Mouse (Mus musculus): Measurements from ENCODE around the gene Reep6. TPM values are rescaled to one million over a fixed set of nuclear protein-coding genes. Genes with fewer than 3 reads are reported as not detected.

Gene Reep6
- total RNA-seq (2023), result under 1 TPM in 1 of 2 experiments, not detected in 1; 0.90 TPM

DNA sequence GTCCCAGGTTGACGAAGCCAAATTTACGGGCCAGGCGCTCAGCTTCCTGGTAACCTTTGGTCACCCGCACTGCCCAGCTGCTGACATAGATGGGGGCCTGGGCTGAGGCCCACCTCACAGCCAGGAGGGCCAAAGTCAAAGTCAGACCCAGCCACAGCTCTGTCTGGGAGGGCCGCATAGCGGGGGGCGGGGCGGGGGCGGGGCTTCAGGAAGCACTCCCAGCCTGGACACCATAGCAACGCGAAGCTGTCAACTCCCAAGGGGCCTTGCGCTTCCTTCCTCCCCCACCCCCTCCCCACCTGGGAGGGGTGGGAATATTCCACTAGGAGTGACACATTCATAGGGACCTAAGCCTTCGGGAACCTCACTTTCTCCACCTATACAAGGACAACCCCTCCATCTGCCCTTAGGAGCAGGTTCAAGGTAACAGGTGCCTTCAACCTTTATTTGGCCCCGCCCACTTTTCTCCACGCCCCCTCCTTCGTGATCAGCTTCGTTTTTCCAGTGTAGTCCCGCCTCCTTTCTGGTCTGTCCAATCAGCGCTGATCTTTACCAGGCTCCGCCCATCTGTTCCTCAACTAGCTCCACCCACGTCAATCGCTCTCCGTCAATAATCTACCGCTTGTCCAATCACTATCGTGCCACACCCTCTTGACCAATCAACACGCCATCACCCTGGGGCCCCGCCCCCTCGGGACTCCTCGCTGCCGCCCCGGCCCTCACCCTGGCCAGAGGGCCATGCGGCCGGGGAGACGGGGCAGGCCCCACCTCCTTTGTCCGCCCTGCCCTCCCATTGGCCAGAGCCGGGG is at the start of gene Reep6, which contains the start of gene Pcsk4:
Gene Reep6, plus strand, starts transcription at position 681 of the 809 bp plus-strand sequence.
Gene Pcsk4, minus strand, starts transcription at position 226 of the 809 bp plus-strand sequence.

DNA sequence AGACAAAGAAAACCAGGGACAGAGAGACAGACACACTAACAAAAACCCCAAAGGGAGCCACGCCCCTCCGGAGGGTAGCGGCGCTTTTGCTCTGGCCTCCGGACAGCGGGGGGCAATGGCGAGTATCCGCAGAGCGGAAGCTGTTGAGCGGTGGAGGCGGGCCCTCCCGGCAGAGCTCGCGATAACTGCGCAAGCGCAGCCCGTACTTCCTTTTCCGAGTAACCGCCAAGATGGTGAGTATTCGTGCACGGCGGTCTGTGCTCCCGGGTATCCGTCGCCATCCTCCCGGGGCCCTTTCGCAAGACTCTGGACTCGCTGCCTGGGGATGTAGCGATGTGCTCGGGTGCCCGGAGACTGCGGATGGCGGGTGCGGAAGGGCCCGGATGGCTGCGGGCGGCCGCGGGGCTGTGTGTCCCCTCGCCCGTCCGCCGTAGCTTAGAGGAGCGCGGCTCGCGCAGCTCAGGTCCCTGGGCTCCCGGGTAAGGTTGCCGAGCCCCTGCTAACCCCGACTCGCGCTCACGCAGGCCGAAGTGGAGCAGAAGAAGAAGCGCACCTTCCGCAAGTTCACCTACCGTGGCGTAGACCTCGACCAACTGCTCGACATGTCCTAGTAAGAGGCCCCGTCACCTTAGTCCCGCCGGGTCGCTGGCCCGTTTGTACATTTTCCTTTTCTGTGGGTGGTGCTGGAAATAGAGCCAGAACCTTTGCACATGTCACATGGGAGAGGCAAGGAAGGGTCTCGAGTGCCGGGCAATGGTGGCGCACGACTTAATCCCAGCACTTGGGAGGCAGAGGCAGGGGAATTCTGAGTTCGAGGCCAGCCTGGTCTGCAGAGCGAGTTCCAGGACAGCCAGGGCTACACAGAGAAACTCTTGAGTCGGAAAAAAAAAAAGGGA is 37.3 kb upstream of the Reep6 start, which contains the start of gene Rps15:
Gene Rps15, plus strand, starts transcription at position 203 of the 896 bp plus-strand sequence.

DNA sequence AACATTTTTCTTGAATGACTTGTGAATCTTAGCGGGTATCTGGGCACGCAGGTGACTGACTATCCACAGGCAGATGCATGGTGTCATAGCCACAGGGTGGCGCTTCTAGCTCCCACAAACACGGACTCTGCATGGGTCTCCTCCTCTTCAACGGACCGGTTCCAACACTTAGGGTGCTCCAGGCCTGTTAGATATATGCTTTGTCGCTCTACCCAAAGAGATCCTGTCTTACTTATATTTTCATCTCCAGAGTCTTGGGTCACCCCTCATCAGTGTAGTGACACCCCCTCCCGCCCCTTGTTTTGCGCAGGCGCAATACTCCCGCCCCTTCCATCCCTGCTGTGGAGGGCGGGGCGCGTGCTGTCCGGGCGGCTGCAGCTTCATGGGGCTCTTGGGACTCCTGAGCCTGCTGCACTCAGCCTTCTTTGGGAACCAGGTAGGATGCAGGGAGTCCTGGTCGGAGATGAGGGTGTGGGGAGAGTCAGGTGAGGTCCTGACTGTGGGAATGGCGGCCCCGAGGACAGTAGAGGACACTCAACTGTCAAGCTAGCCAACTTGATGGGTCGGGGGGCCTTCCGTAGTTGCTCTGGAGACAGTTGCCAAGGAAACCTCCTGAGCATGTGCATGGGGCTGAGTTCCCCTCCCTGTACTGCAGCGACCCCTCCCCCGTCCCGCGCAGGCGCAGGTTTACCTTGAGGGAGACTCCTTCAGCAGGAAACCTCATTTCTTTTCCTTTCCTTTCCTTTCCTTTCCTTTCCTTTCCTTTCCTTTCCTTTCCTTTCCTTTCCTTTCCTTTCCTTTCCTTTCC is 33.9 kb upstream of the Reep6 start, which contains the start of gene Apc2:
Gene Apc2, plus strand, starts transcription at position 360 of the 808 bp plus-strand sequence.

DNA sequence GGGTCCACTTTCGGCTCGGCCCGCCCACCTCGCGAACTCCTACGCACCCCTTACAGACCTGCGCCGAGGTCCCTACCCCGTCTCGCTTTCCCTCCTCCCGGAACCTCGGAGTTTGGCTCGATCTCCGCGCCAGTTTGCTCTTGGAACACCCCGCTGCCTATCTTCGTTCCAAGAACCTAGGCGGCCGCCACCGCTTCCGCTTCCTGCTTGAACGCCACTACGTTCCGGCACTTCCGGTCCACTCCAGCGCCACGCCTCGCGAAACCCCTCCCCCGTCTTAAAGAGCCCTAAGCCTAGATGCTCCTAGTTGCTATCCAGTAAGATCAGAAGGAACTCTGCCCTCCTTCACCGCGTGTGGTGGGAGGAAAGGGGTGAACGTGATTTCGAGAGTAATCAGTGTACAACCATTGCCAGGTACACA is 9.4 kb upstream of the Reep6 start, which contains the start of gene 2310011J03Rik:
Gene 2310011J03Rik, minus strand, starts transcription at position 198 of the 421 bp plus-strand sequence.

DNA sequence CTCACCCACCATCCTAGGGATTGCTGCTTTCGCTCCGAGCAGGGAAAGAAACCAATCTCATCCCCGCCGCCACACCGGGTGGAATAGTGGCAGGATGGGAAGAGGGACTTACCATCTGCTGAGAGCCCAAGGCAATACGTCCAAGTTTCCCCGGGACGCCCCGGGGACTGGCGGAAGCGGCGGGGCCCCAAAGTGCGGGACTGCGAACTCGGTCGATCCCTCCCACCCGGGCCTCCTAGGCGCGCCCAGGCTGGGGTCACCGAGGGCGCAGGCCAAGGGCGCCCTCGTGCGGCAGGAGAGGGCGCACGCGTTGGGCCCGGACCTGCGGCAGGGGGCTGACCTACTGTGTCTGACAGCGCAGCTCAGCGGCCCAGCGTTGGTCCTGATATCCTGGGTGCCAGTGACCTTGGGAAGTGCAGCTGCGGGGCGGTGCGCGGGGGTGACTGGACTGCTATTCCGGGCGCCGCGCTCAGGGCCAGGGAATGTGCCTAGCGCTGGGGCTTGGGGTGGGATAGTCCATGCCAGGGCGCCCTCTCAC is 18.6 kb downstream of the Reep6 start, which contains the start of gene Adamtsl5:
Gene Adamtsl5, minus strand, starts transcription at position 169 of the 538 bp plus-strand sequence.

DNA sequence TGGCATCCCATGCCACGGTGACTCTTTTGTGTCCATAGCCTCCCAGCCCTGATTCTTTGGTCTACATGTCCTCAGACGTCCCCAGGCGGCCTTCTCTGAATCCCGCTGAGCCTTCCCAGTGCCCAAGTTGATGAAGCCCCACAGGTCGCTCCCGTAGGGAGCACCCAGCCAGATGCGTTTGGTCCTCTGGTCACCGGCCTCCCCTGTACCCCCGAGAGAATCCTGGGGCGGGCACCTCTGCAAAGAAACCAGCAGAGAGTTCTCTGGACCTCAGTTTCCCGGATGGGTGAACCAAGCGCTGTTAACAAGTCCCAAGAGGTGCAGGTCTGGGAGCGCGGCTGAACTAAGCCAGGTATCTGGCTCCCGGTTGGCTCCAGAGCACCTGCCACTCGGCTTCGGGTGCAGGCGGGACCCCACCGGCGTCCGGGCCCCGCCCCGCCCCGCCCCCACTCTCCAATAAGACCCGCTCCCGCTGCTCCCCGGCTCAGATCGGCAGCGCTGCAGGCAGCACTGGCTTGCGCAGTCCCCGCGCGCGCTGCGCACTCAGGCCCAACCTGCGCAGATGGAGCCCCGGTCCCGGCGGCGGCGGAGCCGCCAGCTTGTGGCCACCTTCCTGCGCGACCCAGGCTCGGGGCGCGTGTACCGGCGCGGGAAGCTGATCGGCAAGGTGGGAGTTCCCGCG is 26.4 kb downstream of the Reep6 start, which contains the start of gene Plk5:
Gene Plk5, plus strand, starts transcription at position 459 of the 682 bp plus-strand sequence.

Other genes starting within 250 kb of the Reep6 start
- gene Sbno2, start 224.4 kb upstream of the Reep6 start, total RNA-seq (2023), result 10 to 100 TPM; 97.7 to 98.5 TPM
- 100 to 1,000 TPM; 136 to 156 TPM for gene Stk11, start 214.2 kb upstream of the Reep6 start, total RNA-seq (2023)
- gene Atp5d, start 191.3 kb upstream of the Reep6 start, total RNA-seq (2023), result 100 to 1,000 TPM; 157 to 178 TPM
- gene Cbarp, start 189.1 kb upstream of the Reep6 start, total RNA-seq (2023), result 10 to 100 TPM; 28.2 to 29.0 TPM
- gene Midn, start 181.7 kb upstream of the Reep6 start, total RNA-seq (2023), result 100 to 1,000 TPM; 102 to 113 TPM
- gene Cirbp, start 164.0 kb upstream of the Reep6 start, total RNA-seq (2023), result 100 to 1,000 TPM; 113 to 134 TPM
- 10 to 100 TPM; 15.1 to 16.3 TPM for gene 1600002K03Rik, start 157.0 kb upstream of the Reep6 start, total RNA-seq (2023)
- under 1 TPM; 0.27 to 0.41 TPM for gene Efna2, start 150.5 kb upstream of the Reep6 start, total RNA-seq (2023)
- 10 to 100 TPM; 76.1 to 76.3 TPM for gene Mum1, start 103.5 kb upstream of the Reep6 start, total RNA-seq (2023)
- gene Ndufs7, start 80.8 kb upstream of the Reep6 start, total RNA-seq (2023), result 100 to 1,000 TPM in 1 of 2 experiments, 10 to 100 TPM in 1; 99.2 to 104 TPM
- gene Gamt, start 68.9 kb upstream of the Reep6 start, total RNA-seq (2023), result not detected
- 100 to 1,000 TPM; 175 to 182 TPM for gene Dazap1, start 68.5 kb upstream of the Reep6 start, total RNA-seq (2023)
- 1,000 to 10,000 TPM; 3,585 to 3,724 TPM for gene Rps15, start 37.5 kb upstream of the Reep6 start, total RNA-seq (2023)
- gene Apc2, start 34.0 kb upstream of the Reep6 start, total RNA-seq (2023), result 1 to 10 TPM in 1 of 2 experiments, under 1 TPM in 1; 0.09 to 1.0 TPM
- 10 to 100 TPM; 25.0 to 28.7 TPM for gene 2310011J03Rik, start 9.4 kb upstream of the Reep6 start, total RNA-seq (2023)
- gene Pcsk4, start 455 bp upstream of the Reep6 start, total RNA-seq (2023), result 1 to 10 TPM; 2.9 to 3.1 TPM
- gene Adamtsl5, start 18.5 kb downstream of the Reep6 start, total RNA-seq (2023), result not detected
- gene Plk5, start 26.5 kb downstream of the Reep6 start, total RNA-seq (2023), result not detected
- 1 to 10 TPM; 8.0 to 8.7 TPM for gene Mex3d, start 57.7 kb downstream of the Reep6 start, total RNA-seq (2023)
- 100 to 1,000 TPM; 107 to 120 TPM for gene Mbd3, start 69.6 kb downstream of the Reep6 start, total RNA-seq (2023)
- gene Uqcr11, start 76.9 kb downstream of the Reep6 start, total RNA-seq (2023), result 10 to 100 TPM; 63.7 to 70.9 TPM
- gene Tcf3, start 103.7 kb downstream of the Reep6 start, total RNA-seq (2023), result 10 to 100 TPM; 98.1 to 99.2 TPM
- gene Onecut3, start 164.9 kb downstream of the Reep6 start, total RNA-seq (2023), result not detected
- not detected for gene Atp8b3, start 209.2 kb downstream of the Reep6 start, total RNA-seq (2023)
- gene Rexo1, start 231.6 kb downstream of the Reep6 start, total RNA-seq (2023), result 100 to 1,000 TPM; 123 to 132 TPM
- gene Klf16, start 247.4 kb downstream of the Reep6 start, total RNA-seq (2023), result 10 to 100 TPM; 27.9 to 29.2 TPM